Mouse (Mus musculus): ENCODE measurements at regions not wholly inside any gene's neighbourhood (a gene's known extent, or its start where the extent isn't known, plus 50 kb on each side); places are given as distances from the start of the nearest gene placed in this dataset.

DNA sequence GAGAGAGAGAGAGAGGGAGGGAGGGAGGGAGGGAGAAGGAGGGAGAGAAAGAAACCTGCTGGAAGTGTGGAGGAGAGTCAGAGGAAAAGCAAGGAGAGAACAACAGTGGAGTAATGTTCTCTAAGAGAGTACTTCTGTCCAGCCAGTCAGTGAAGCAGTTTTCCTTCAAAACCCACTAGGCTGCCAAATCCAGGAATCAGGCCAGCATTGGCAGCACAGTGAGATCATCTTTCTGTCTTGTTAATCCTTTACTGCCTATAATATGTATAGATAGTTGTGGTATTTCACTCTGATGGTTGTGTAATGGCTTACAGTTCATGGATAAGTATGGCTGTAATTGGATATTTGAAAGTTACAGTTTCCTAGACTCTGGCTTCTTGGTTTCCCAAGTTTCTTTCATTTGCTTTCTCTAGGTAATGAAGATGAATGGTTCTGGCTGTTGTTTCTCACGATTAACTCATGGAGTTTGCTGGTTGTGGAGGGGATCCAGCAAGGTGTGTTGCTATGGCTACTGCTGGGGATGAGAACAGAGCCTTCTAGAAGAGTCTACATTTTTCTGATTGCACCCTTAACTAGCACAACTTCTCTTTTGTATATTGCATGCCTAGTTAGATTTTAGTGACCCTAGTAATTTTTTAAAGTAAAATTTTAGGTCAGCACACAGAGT lies 296.7 kb downstream of the Tbc1d1 start (continued):
- TF ChIP-seq ELF1 (IDR thresholded peaks at IDR 0.05; ENCODE audit: low read depth, low read length): no peak

DNA sequence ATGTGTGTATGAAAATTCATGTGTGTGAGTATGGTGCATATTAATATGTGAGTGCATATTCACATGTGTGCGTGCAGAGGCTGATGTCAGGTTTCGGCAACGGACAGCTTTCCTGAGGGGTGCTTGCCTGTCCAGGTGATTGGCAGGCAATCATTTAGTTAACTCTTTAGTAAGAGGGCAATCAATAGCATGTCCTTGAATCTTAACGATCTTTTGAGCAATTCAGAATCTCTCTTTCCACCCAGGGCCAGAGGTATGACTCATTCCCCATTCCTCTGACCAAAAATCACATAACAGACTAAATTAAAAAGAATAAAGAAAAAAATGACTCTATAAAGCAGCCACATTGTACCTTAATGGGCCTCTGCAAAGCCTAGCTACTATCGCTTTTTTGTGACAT lies 303.7 kb downstream of the Tbc1d1 start:
- H3K27me3 ChIP-seq (ENCODE audit: control insufficient read depth in 1 of 2, insufficient read depth in 2 of 2, low read length in 2 of 2): peaks cover 6 to 11% of the 10 kb centered on the region in 2 experiments; a peak in 3 of 4 replicates
- H3K36me3 ChIP-seq (ENCODE audit: control insufficient read depth in 1 of 2, insufficient read depth in 2 of 2, low read length in 2 of 2): no peaks in the 10 kb centered on the region
- DNase-seq (ENCODE audit: low read depth, low spot score): no peak
- no peak for TF ChIP-seq SMC3 (IDR thresholded peaks at IDR 0.05; ENCODE audit: low read depth, low read length)
- TF ChIP-seq TAL1 (IDR thresholded peaks at IDR 0.05; ENCODE audit: low read length): no peak
- TF ChIP-seq GATA1 (IDR thresholded peaks at IDR 0.05; ENCODE audit: low read depth, low read length): no peak
- no peak for TF ChIP-seq NRF1 (IDR thresholded peaks at IDR 0.05; ENCODE audit: insufficient read depth, low read depth, low read length, poor library complexity, severe bottlenecking)
- no peak for TF ChIP-seq CTCF (IDR thresholded peaks at IDR 0.05 in 2 of 3, conservative IDR thresholded peaks at IDR 0.05 in 1 of 3; ENCODE audit: control insufficient read depth in 1 of 3, insufficient read depth in 1 of 3, low read depth in 2 of 3, low read length in 3 of 3, poor library complexity in 1 of 3, severe bottlenecking in 1 of 3)
- no peak for TF ChIP-seq KAT2A (conservative IDR thresholded peaks at IDR 0.05; ENCODE audit: low read depth, low read length)
- no peak for TF ChIP-seq NELFE (IDR thresholded peaks at IDR 0.05; ENCODE audit: low read depth, low read length)
- TF ChIP-seq RCOR1 (IDR thresholded peaks at IDR 0.05; ENCODE audit: low read depth, low read length): no peak
- H3K4me3 ChIP-seq (ENCODE audit: control insufficient read depth in 1 of 2, insufficient read depth in 1 of 2, low read depth in 2 of 2, low read length in 2 of 2): no peak overlapping the region
- no peaks in the 10 kb centered on the region for H3K4me1 ChIP-seq (ENCODE audit: control insufficient read depth in 1 of 2, insufficient read depth in 2 of 2, low read length in 2 of 2)
- no peaks in the 10 kb centered on the region for H3K9me3 ChIP-seq (replicated peaks; ENCODE audit: insufficient read depth, low read length)
- H3K79me2 ChIP-seq (ENCODE audit: control insufficient read depth, insufficient read depth, low read length, poor library complexity): no peaks in the 10 kb centered on the region
- H3K9ac ChIP-seq (ENCODE audit: control insufficient read depth, low read depth, low read length, poor library complexity, severe bottlenecking): no peak overlapping the region
- no peak overlapping the region for H3K27ac ChIP-seq (ENCODE audit: control insufficient read depth, low read depth, low read length)

DNA sequence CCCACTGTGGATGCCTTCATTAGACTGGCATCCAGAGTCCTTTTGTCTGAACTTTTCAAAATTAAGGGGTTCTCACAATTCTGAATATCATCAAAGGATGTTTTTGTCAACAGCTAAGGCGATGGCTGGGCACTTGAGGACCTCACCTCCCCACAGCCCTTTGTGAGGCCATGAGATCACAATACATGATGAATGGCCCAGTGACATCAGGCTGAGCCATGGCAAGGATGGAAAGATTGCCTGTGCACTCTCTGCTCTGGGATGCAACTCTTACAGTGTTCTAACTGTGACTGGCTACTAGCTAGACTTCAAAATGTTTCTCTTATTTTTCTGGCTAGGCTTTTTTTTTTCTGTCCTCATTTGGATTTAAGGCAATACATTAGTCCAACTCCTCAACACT lies 304.8 kb downstream of the Tbc1d1 start:
- DNase-seq (ENCODE audit: low read depth, low spot score): no peak
- TF ChIP-seq MAX (IDR thresholded peaks at IDR 0.05; ENCODE audit: low read length) (no peak), GABPA (IDR thresholded peaks at IDR 0.05; ENCODE audit: low read depth, low read length) (no peak), CHD2 (IDR thresholded peaks at IDR 0.05; ENCODE audit: low read length) (no peak), MYC (IDR thresholded peaks at IDR 0.05; ENCODE audit: low read depth, low read length) (no peak), POLR2AphosphoS2 (IDR thresholded peaks at IDR 0.05; ENCODE audit: low read length) (no peak)
- H3K27ac ChIP-seq (ENCODE audit: control insufficient read depth, low read depth, low read length): no peak overlapping the region
- no peaks in the 10 kb centered on the region for H3K9me3 ChIP-seq (replicated peaks; ENCODE audit: insufficient read depth, low read length)
- no peaks in the 10 kb centered on the region for H3K79me2 ChIP-seq (ENCODE audit: control insufficient read depth, insufficient read depth, low read length, poor library complexity)
- no peak overlapping the region for H3K4me3 ChIP-seq (ENCODE audit: control insufficient read depth in 1 of 2, insufficient read depth in 1 of 2, low read depth in 2 of 2, low read length in 2 of 2)
- H3K9ac ChIP-seq (ENCODE audit: control insufficient read depth, low read depth, low read length, poor library complexity, severe bottlenecking): no peak overlapping the region
- no peaks in the 10 kb centered on the region for H3K36me3 ChIP-seq (ENCODE audit: control insufficient read depth in 1 of 2, insufficient read depth in 2 of 2, low read length in 2 of 2)
- H3K27me3 ChIP-seq (ENCODE audit: control insufficient read depth in 1 of 2, insufficient read depth in 2 of 2, low read length in 2 of 2): peaks cover 6 to 11% of the 10 kb centered on the region in 2 experiments; a peak in 3 of 4 replicates
- no peaks in the 10 kb centered on the region for H3K4me1 ChIP-seq (ENCODE audit: control insufficient read depth in 1 of 2, insufficient read depth in 2 of 2, low read length in 2 of 2)

All from MEL (cell line).